In the genomic region with DNA sequence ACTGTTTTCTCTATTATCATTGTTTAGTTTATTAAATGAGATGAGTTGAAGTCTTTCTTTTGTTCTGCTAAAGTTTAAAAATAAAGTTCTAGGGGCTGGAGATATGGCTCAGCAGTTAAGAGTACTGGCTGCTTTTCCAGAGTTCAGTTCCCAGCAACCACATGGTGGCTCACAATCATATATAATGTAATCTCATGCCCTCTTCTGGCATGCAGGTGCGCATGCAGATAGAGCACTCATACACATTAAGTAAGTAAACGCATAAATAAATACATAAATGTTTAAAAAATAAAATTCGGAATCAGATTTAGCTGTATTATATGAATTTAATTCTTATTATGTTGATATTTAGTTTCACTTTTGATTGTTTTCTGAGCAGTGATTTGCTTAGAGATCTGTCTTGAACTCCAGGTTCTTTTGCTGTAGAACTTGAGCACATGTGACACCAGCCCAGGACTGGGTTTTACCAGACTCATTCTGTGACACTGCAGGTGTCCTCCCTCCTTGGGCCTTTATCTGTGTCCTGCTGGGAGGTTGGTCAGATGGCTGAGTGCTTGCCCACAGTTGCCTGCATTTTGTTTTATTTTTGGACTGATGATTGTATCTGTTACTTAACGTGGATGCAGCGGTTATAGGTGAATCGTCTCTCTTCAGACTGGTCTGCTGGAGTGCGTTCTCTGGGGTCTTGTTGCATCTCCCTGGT, we compare ENCODE assay signal across 9 mouse cellular contexts.
"Had no signal": no experiment of that assay in that cellular context is flagged by ENCODE, and none has a peak within 500 bp of the region (broad histone marks: within the 10 kb centered on the region; RNA-seq: fewer than 3 reads in every experiment).

No protein-coding gene starts in this region.

- H3K4me3 ChIP-seq: kidney, embryonic 15.5 days; limb, embryonic 10.5 days; lung, embryonic 15.5 days; midbrain, embryonic 13.5 days had no signal

- H3K27me3 ChIP-seq: kidney, embryonic 15.5 days; lung, embryonic 15.5 days; midbrain, embryonic 13.5 days had no signal

- H3K9ac ChIP-seq: kidney, embryonic 15.5 days; lung, embryonic 15.5 days; midbrain, embryonic 13.5 days had no signal

- H3K4me2 ChIP-seq: kidney, embryonic 15.5 days; liver, embryonic 11.5 days; lung, embryonic 15.5 days; midbrain, embryonic 13.5 days had no signal

- H3K9me3 ChIP-seq: kidney, embryonic 15.5 days; limb, embryonic 10.5 days; lung, embryonic 15.5 days; midbrain, embryonic 13.5 days had no signal

- H3K36me3 ChIP-seq: kidney, embryonic 15.5 days; lung, embryonic 15.5 days; midbrain, embryonic 13.5 days had no signal

- ATAC-seq: midbrain, embryonic 13.5 days had no signal

- H3K27ac ChIP-seq: kidney, embryonic 15.5 days; limb, embryonic 10.5 days; lung, embryonic 15.5 days; midbrain, embryonic 13.5 days had no signal

- H3K4me1 ChIP-seq: limb, embryonic 10.5 days had no signal

- DNase-seq: kidney, postnatal 25 days; lung, postnatal 14 days; right cerebral cortex, postnatal 14 days; thymus, postnatal 4 days had no signal
